Mouse (Mus musculus) heart, embryonic 11.5 days (tissue): Measurements from ENCODE around the gene Arap1. TPM values are rescaled to one million over a fixed set of nuclear protein-coding genes. Genes with fewer than 3 reads are reported as not detected.

ENCODE experiments used
- ATAC-seq: fragments of 200-750 bp; cut with Nextera tagmentation; replicated peaks from 2 replicates; pipeline ENCODE4 v1.8.0; 2017; ENCODE audit warnings: moderate library complexity; ENCODE audit not compliant: insufficient number of reproducible peaks, low FRiP score, low TSS enrichment
- H3K27ac ChIP-seq: fragments of 300-500 bp; sonication (generic); 2 replicates; pipeline ENCODE4 v1.5.1; 2014; ENCODE audit warnings: mild to moderate bottlenecking, low read depth, low read length
- H3K27me3 ChIP-seq: fragments of 300-500 bp; sonication (generic); 2 replicates; pipeline ENCODE4 v1.6.1; 2014; ENCODE audit warnings: mild to moderate bottlenecking, low read length, mixed read lengths; ENCODE audit not compliant: control insufficient read depth, insufficient read depth
- H3K36me3 ChIP-seq: fragments of 300-500 bp; sonication (generic); 2 replicates; pipeline ENCODE4 v1.6.1; 2014; ENCODE audit warnings: mild to moderate bottlenecking, low read length, moderate library complexity, mixed read lengths; ENCODE audit not compliant: control insufficient read depth, insufficient read depth
- H3K4me1 ChIP-seq: fragments of 300-500 bp; sonication (generic); 2 replicates; pipeline ENCODE4 v1.6.1; 2014; ENCODE audit warnings: low read length; ENCODE audit not compliant: control insufficient read depth, insufficient read depth
- H3K4me2 ChIP-seq: fragments of 300-500 bp; sonication (generic); 2 replicates; pipeline ENCODE4 v1.6.1; 2014; ENCODE audit warnings: mild to moderate bottlenecking, moderate library complexity
- H3K4me3 ChIP-seq: fragments of 300-500 bp; sonication (generic); 2 replicates; pipeline ENCODE4 v1.5.1; 2014; ENCODE audit warnings: low read depth, low read length
- H3K9ac ChIP-seq: fragments of 300-500 bp; sonication (generic); 2 replicates; pipeline ENCODE4 v1.6.1; 2014; ENCODE audit warnings: mild to moderate bottlenecking, low read depth, low read length, moderate library complexity
- H3K9me3 ChIP-seq: fragments of 300-500 bp; sonication (generic); replicated peaks from 2 replicates; pipeline ENCODE4 v1.6.1; 2016; ENCODE audit warnings: low read length; ENCODE audit not compliant: control insufficient read depth
- WGBS: fragments of 180-500 bp; shearing (Covaris S2); extraction: QIAGEN DNeasy Blood & Tissue Kit; methylation state at CpG from one replicate; pipeline ENCODE4 v1.1.7; 2014; ENCODE audit not compliant: insufficient replicate concordance; 5-methylcytosine and 5-hydroxymethylcytosine counted together
- polyA plus RNA-seq: library from polyadenylated mRNA; unstranded; fragments of >200 nt; fragmentation: Nextera tagmentation; extraction: Ambion mirVana; gene quantifications from 2 replicates; pipeline ENCODE4 v1.2.1, GENCODE M21; 2014

Arap1 gene
- polyA plus RNA-seq, 1 experiment from 2014 or later: 16.0 TPM

- Histone ChIP-seq H3K27me3 (peaks cover 34% of the 10 kb centered on the region), H3K9me3 (no peaks in the 10 kb centered on the region), H3K27ac (no peak overlapping the region), H3K4me2 (no peak overlapping the region), H3K9ac (no peak overlapping the region), H3K4me1 (no peaks in the 10 kb centered on the region), H3K4me3 (no peak overlapping the region), H3K36me3 (no peaks in the 10 kb centered on the region)
- WGBS: 36% methylated on average over 8 of the region's 8 CpGs
- no peak for ATAC-seq
Measured at GRCm38 (mm10) chr7:101453725-101454124, 105.9 kb downstream of the Arap1 start.

- no peaks in the 10 kb centered on the region for H3K9me3 ChIP-seq
- WGBS: 80% methylated on average over 9 of the region's 9 CpGs
- H3K4me1 ChIP-seq: no peaks in the 10 kb centered on the region
- ATAC-seq: no peak
- H3K27ac ChIP-seq: no peak overlapping the region
- no peaks in the 10 kb centered on the region for H3K36me3 ChIP-seq
- no peak overlapping the region for H3K4me2 ChIP-seq
- H3K4me3 ChIP-seq: no peak overlapping the region
- H3K9ac ChIP-seq: no peak overlapping the region
- H3K27me3 ChIP-seq: peaks cover 36% of the 10 kb centered on the region
Measured at GRCm38 (mm10) chr7:101454479-101454878, 106.6 kb downstream of the Arap1 start.

GRCm38 (mm10) chr7:101455141-101455540 is 107.3 kb downstream of the Arap1 start:
- Histone ChIP-seq H3K27me3 (peaks cover 36% of the 10 kb centered on the region), H3K4me3 (no peak overlapping the region), H3K4me2 (no peak overlapping the region), H3K9me3 (no peaks in the 10 kb centered on the region), H3K36me3 (no peaks in the 10 kb centered on the region), H3K9ac (no peak overlapping the region), H3K27ac (no peak overlapping the region), H3K4me1 (0 out of 2 replicates have a peak, but pooled peaks cover under 1% of the 10 kb centered on the region)
- WGBS: 82% methylated on average over 6 of the region's 6 CpGs
- no peak for ATAC-seq

GRCm38 (mm10) chr7:101456318-101456717 is 108.5 kb downstream of the Arap1 start:
- Histone ChIP-seq H3K9me3 (no peaks in the 10 kb centered on the region), H3K27me3 (peaks cover 34% of the 10 kb centered on the region), H3K36me3 (no peaks in the 10 kb centered on the region), H3K4me3 (no peak overlapping the region), H3K9ac (no peak overlapping the region), H3K27ac (no peak overlapping the region), H3K4me1 (peaks cover 7% of the 10 kb centered on the region; the same call in 1 of the 2 replicates), H3K4me2 (no peak overlapping the region)
- ATAC-seq: no peak
- 66% methylated on average over 4 of the region's 4 CpGs for WGBS

GRCm38 (mm10) chr7:101456789-101457188 is 108.9 kb downstream of the Arap1 start:
- H3K36me3 ChIP-seq: no peaks in the 10 kb centered on the region
- no peak for ATAC-seq
- no peak overlapping the region for H3K27ac ChIP-seq
- H3K27me3 ChIP-seq: peaks cover 30% of the 10 kb centered on the region
- 33% methylated on average over 5 of the region's 5 CpGs for WGBS
- H3K4me2 ChIP-seq: no peak overlapping the region
- H3K4me3 ChIP-seq: no peak overlapping the region
- H3K9ac ChIP-seq: no peak overlapping the region
- no peaks in the 10 kb centered on the region for H3K9me3 ChIP-seq
- H3K4me1 ChIP-seq: peaks cover 7% of the 10 kb centered on the region; the same call in 1 of the 2 replicates

- Histone ChIP-seq H3K4me2 (no peak overlapping the region), H3K9me3 (no peaks in the 10 kb centered on the region), H3K4me3 (no peak overlapping the region), H3K27ac (no peak overlapping the region), H3K4me1 (peaks cover 7% of the 10 kb centered on the region; the same call in 1 of the 2 replicates), H3K36me3 (no peaks in the 10 kb centered on the region), H3K27me3 (peaks cover 25% of the 10 kb centered on the region), H3K9ac (no peak overlapping the region)
- no peak for ATAC-seq
- 79% methylated on average over 5 of the region's 5 CpGs for WGBS
Measured at GRCm38 (mm10) chr7:101457283-101457682, 109.4 kb downstream of the Arap1 start.

- Histone ChIP-seq H3K9me3 (no peaks in the 10 kb centered on the region), H3K36me3 (no peaks in the 10 kb centered on the region), H3K9ac (no peak overlapping the region), H3K4me2 (no peak overlapping the region), H3K27ac (no peak overlapping the region), H3K27me3 (peaks cover 23% of the 10 kb centered on the region), H3K4me3 (no peak overlapping the region), H3K4me1 (peaks cover 9% of the 10 kb centered on the region; the same call in 1 of the 2 replicates)
- ATAC-seq: no peak
- WGBS: 55% methylated on average over 8 of the region's 8 CpGs
Measured at GRCm38 (mm10) chr7:101457801-101458200, 109.9 kb downstream of the Arap1 start.

- Histone ChIP-seq H3K4me2 (no peak overlapping the region), H3K27me3 (peaks cover 17% of the 10 kb centered on the region), H3K4me1 (peaks cover 10% of the 10 kb centered on the region; the same call in 1 of the 2 replicates), H3K9ac (no peak overlapping the region), H3K4me3 (no peak overlapping the region), H3K27ac (no peak overlapping the region), H3K9me3 (no peaks in the 10 kb centered on the region), H3K36me3 (no peaks in the 10 kb centered on the region)
- WGBS: 64% methylated on average over 4 of the region's 4 CpGs
- no peak for ATAC-seq
Measured at GRCm38 (mm10) chr7:101458278-101458781, 110.5 kb downstream of the Arap1 start.

- Histone ChIP-seq H3K4me1 (peaks cover 14% of the 10 kb centered on the region; the same call in 1 of the 2 replicates), H3K9ac (no peak overlapping the region), H3K4me3 (no peak overlapping the region), H3K27me3 (peaks cover 12% of the 10 kb centered on the region), H3K9me3 (no peaks in the 10 kb centered on the region), H3K36me3 (no peaks in the 10 kb centered on the region), H3K4me2 (no peak overlapping the region), H3K27ac (no peak overlapping the region)
- no peak for ATAC-seq
- 61% methylated on average over 9 of the region's 9 CpGs for WGBS
Measured at GRCm38 (mm10) chr7:101459305-101459813, 111.5 kb downstream of the Arap1 start.
